Mouse (Mus musculus) liver, postnatal 0 days (tissue): ENCODE results near the gene Zfp575. TPM values are rescaled to one million over a fixed set of nuclear protein-coding genes. Genes with fewer than 3 reads are reported as not detected.

ENCODE experiments used
- ATAC-seq: fragments of 200-750 bp; cut with Nextera tagmentation; 2 replicates; pipeline ENCODE4 v1.8.0; 2017; ENCODE audit warnings: mild to moderate bottlenecking, moderate library complexity
- DNase-seq: peaks from one replicate; pipeline ENCODE4 v3.0.0-alpha.2; 2016
- H3K27ac ChIP-seq: fragments of 300-500 bp; sonication (generic); 2 replicates; pipeline ENCODE4 v1.5.1; 2014; ENCODE audit warnings: antibody characterized with exemption, moderate library complexity, mild to moderate bottlenecking, low read depth
- H3K27me3 ChIP-seq: fragments of 300-500 bp; sonication (generic); 2 replicates; pipeline ENCODE4 v1.6.1; 2014; ENCODE audit warnings: low read length, control low read depth, mixed read lengths; ENCODE audit not compliant: insufficient read depth
- H3K36me3 ChIP-seq: fragments of 300-500 bp; sonication (generic); replicated peaks from 2 replicates; pipeline ENCODE4 v1.6.1; 2014; ENCODE audit warnings: mild to moderate bottlenecking, control low read depth, low read length, moderate library complexity, mixed read lengths; ENCODE audit not compliant: insufficient read depth
- H3K4me1 ChIP-seq: fragments of 300-500 bp; sonication (generic); 2 replicates; pipeline ENCODE4 v1.6.1; 2014; ENCODE audit warnings: antibody characterized with exemption, mild to moderate bottlenecking, control low read depth; ENCODE audit not compliant: insufficient read depth
- H3K4me2 ChIP-seq: fragments of 300-500 bp; sonication (generic); 2 replicates; pipeline ENCODE4 v1.6.1; 2014; ENCODE audit warnings: low read depth, mild to moderate bottlenecking, low read length, moderate library complexity, mixed read lengths
- H3K4me3 ChIP-seq: fragments of 300-500 bp; sonication (generic); 2 replicates; pipeline ENCODE4 v1.5.1; 2014; ENCODE audit warnings: low read depth, low read length
- H3K9ac ChIP-seq: fragments of 300-500 bp; sonication (generic); replicated peaks from 2 replicates; pipeline ENCODE4 v1.6.1; 2014; ENCODE audit warnings: mild to moderate bottlenecking, moderate library complexity
- H3K9me3 ChIP-seq: fragments of 300-500 bp; sonication (generic); 2 replicates; pipeline ENCODE4 v1.6.1; 2016; ENCODE audit warnings: mild to moderate bottlenecking, control low read depth, low read length, mixed read lengths
- CTCF ChIP-seq: sonication (generic); IDR thresholded peaks from 2 replicates; pipeline ENCODE4 v1.5.1; 2016; ENCODE audit warnings: antibody characterized with exemption, low read depth
- EP300 ChIP-seq: IDR thresholded peaks from 2 replicates; pipeline ENCODE4 v1.6.1; 2016; ENCODE audit warnings: antibody characterized with exemption, low read depth, mild to moderate bottlenecking
- WGBS: fragments of 180-500 bp; shearing (Covaris S2); extraction: QIAGEN DNeasy Blood & Tissue Kit; methylation state at CpG from one replicate; pipeline ENCODE4 v1.1.7; 2014; ENCODE audit not compliant: insufficient replicate concordance; 5-methylcytosine and 5-hydroxymethylcytosine counted together
- polyA plus RNA-seq: library from polyadenylated mRNA; unstranded; fragments of >200 nt; fragmentation: Nextera tagmentation; extraction: Ambion mirVana; gene quantifications from 2 replicates; pipeline ENCODE4 v1.2.1, GENCODE M21; 2015

Gene Zfp575
- polyA plus RNA-seq, 1 experiment from 2014 or later: 0.13 TPM

GRCm38 (mm10) chr7:24608017-24608416 is 20.6 kb upstream of the Zfp575 start:
- peaks cover 26% of the 10 kb centered on the region for H3K4me1 ChIP-seq
- ATAC-seq: peak; percentile 84
- 0 out of 2 replicates have a peak overlapping the region, but pooled peaks have one; percentile 48 for H3K9ac ChIP-seq
- no peak for TF ChIP-seq CTCF
- TF ChIP-seq EP300: no peak
- DNase-seq: peak; percentile 75
- H3K9me3 ChIP-seq: no peaks in the 10 kb centered on the region
- 36% methylated on average over 6 of the region's 6 CpGs for WGBS
- H3K4me2 ChIP-seq: peak overlapping the region; percentile 59
- peaks cover 6% of the 10 kb centered on the region; the same call in 1 of the 2 replicates for H3K27me3 ChIP-seq
- peak overlapping the region; percentile 59; the same call in 1 of the 2 replicates for H3K27ac ChIP-seq
- H3K4me3 ChIP-seq: peak overlapping the region; percentile 18; the same call in 1 of the 2 replicates
- H3K36me3 ChIP-seq: peaks cover 7% of the 10 kb centered on the region; the same call in 1 of the 2 replicates

- DNase-seq (peak; percentile 49), ATAC-seq (no peak)
- 0 out of 2 replicates have a peak overlapping the region, but pooled peaks have one; percentile 29 for H3K27ac ChIP-seq
- H3K4me1 ChIP-seq: peaks cover 15% of the 10 kb centered on the region
- no peaks in the 10 kb centered on the region for H3K9me3 ChIP-seq
- peaks cover 7% of the 10 kb centered on the region; the same call in 1 of the 2 replicates for H3K36me3 ChIP-seq
- H3K4me3 ChIP-seq: no peak overlapping the region
- H3K4me2 ChIP-seq: no peak overlapping the region
- H3K9ac ChIP-seq: no peak overlapping the region
- WGBS: 70% methylated on average over 7 of the region's 7 CpGs
- H3K27me3 ChIP-seq: no peaks in the 10 kb centered on the region
- no peak for TF ChIP-seq EP300
- TF ChIP-seq CTCF: no peak
Measured at GRCm38 (mm10) chr7:24606046-24606445, 18.6 kb upstream of the Zfp575 start.

- TF ChIP-seq EP300 (no peak), CTCF (no peak)
- H3K4me1 ChIP-seq: peaks cover 11% of the 10 kb centered on the region
- no peak overlapping the region for H3K4me2 ChIP-seq
- no peak for DNase-seq
- 81% methylated on average over 7 of the region's 7 CpGs for WGBS
- no peaks in the 10 kb centered on the region for H3K27me3 ChIP-seq
- no peaks in the 10 kb centered on the region for H3K9me3 ChIP-seq
- no peak overlapping the region for H3K9ac ChIP-seq
- ATAC-seq: no peak
- H3K36me3 ChIP-seq: peaks cover 7% of the 10 kb centered on the region; the same call in 1 of the 2 replicates
- H3K4me3 ChIP-seq: no peak overlapping the region
- no peak overlapping the region for H3K27ac ChIP-seq
Measured at GRCm38 (mm10) chr7:24605561-24605960, 18.1 kb upstream of the Zfp575 start.

DNA sequence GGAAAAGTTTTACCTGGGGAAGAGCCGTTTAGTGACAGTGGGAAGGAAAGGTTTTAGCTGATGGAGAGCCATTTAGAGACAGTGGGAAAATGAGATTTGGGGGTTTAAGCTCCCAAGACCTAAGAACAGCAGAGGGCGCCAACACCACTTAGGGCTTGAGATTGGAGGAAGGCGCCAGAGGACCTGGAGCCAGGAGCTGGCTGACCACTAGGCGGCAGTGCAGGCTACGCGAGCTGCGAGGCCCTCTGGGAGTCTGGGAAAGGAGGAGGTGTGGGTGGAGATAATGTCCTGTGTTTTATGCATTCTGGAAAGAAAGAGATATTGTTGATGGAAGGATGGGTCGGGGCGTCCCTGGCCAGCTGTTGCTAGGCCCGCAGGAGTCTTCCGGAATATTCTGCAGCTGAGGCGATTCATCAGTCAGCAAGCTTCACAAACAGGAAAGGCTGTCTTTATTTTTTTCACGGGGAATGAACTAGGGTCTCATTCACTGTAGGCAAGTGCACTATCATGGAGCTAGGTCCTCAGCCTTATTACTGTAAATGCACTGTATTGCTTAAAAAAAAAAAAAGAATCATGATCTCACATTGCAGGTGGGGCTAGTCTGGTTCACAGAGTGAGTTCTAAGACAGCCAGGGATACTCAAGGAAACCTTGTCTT is 13.6 kb upstream of the Zfp575 start:
- H3K4me3 ChIP-seq: no peak overlapping the region
- no peaks in the 10 kb centered on the region for H3K27me3 ChIP-seq
- no peaks in the 10 kb centered on the region for H3K9me3 ChIP-seq
- WGBS: 7% methylated on average over 13 of the region's 13 CpGs
- no peak overlapping the region for H3K4me2 ChIP-seq
- H3K27ac ChIP-seq: no peak overlapping the region
- H3K4me1 ChIP-seq: peaks cover 7% of the 10 kb centered on the region
- ATAC-seq: peak; percentile 85
- TF ChIP-seq CTCF (peak; percentile 100), EP300 (no peak)
- no peak overlapping the region for H3K9ac ChIP-seq
- H3K36me3 ChIP-seq: peaks cover 3% of the 10 kb centered on the region; the same call in 1 of the 2 replicates
- DNase-seq: peak; percentile 95

GRCm38 (mm10) chr7:24599211-24600067 is 12.0 kb upstream of the Zfp575 start:
- peak; percentile 40 for ATAC-seq
- Histone ChIP-seq H3K36me3 (peaks cover 3% of the 10 kb centered on the region; the same call in 1 of the 2 replicates), H3K27ac (0 out of 2 replicates have a peak overlapping the region, but pooled peaks have one; percentile 36), H3K4me1 (peaks cover 9% of the 10 kb centered on the region), H3K27me3 (no peaks in the 10 kb centered on the region), H3K9ac (no peak overlapping the region), H3K4me3 (no peak overlapping the region), H3K9me3 (no peaks in the 10 kb centered on the region), H3K4me2 (no peak overlapping the region)
- DNase-seq: no peak
- WGBS: 63% methylated on average over 15 of the region's 15 CpGs
- TF ChIP-seq CTCF (peak; percentile 51), EP300 (no peak)

GRCm38 (mm10) chr7:24598121-24598520 is 10.7 kb upstream of the Zfp575 start:
- H3K9me3 ChIP-seq: no peaks in the 10 kb centered on the region
- H3K4me1 ChIP-seq: peaks cover 18% of the 10 kb centered on the region
- H3K27me3 ChIP-seq: no peaks in the 10 kb centered on the region
- no peak for TF ChIP-seq EP300
- no peak for TF ChIP-seq CTCF
- H3K27ac ChIP-seq: no peak overlapping the region
- ATAC-seq: no peak
- WGBS: 48% methylated on average over 4 of the region's 4 CpGs
- no peak overlapping the region for H3K4me2 ChIP-seq
- no peak for DNase-seq
- H3K36me3 ChIP-seq: no peaks in the 10 kb centered on the region
- H3K9ac ChIP-seq: no peak overlapping the region
- H3K4me3 ChIP-seq: no peak overlapping the region
